Mouse (Mus musculus): ENCODE results near the gene Arpp19. TPM values are rescaled to one million over a fixed set of nuclear protein-coding genes. Genes with fewer than 3 reads are reported as not detected.

The Arpp19 gene
- polyA plus RNA-seq, 1 experiment: 14.0 TPM

DNA sequence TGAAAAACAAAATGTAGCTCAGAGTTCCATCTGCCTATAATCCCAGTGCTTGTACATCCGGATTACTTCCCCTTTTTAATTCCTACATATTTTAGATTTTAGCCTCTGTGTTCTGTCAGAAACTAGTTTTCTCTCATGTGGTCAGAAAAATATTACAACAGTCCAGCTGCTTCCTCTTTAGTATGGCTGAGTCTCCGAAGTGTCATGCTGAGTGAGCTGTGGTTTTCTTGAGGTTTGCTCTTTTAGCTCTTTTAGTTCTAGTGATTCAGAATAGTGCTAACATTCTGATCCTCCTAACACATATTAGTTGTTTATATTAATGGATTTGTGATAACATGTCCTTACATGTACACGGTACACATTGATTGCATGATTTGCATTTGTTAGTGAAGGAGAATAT is 57.3 kb downstream of the Arpp19 start:
- H3K36me3 ChIP-seq (ENCODE audit: control insufficient read depth, insufficient read depth, low read length): no peaks in the 10 kb centered on the region
- no peaks in the 10 kb centered on the region for H3K4me1 ChIP-seq (ENCODE audit: control insufficient read depth, insufficient read depth, low read length)
- no peak overlapping the region for H3K27ac ChIP-seq (ENCODE audit: control insufficient read depth, insufficient read depth, low read depth, low read length)
- TF ChIP-seq CTCF (IDR thresholded peaks at IDR 0.05; ENCODE audit: control insufficient read depth, insufficient read depth, insufficient replicate concordance, low read depth, low read length) (no peak), POLR2A (IDR thresholded peaks at IDR 0.05; ENCODE audit: control insufficient read depth, low read depth, low read length) (no peak)
- no peak overlapping the region for H3K4me3 ChIP-seq (ENCODE audit: control insufficient read depth, low read depth, low read length)
- no peaks in the 10 kb centered on the region for H3K27me3 ChIP-seq (ENCODE audit: control insufficient read depth, insufficient read depth, low read length)

DNA sequence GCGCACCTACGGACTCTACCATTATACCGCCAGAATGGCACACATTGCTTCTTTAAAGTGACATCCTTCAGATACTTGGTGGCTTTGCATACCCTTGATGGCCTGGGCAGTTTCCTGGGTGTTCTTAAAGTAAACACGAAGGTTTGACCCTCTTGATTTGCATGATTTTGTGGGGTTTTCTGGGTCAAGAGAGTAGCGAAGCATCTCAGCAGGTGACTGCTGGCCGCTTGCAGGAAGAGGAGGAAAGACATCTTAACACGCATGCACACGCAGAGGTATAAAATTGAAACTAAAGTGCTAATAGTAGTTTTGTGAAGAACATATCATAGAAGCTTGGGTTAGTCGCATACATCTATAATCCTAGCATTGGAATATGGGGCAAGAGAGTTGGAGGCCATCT is 61.5 kb downstream of the Arpp19 start:
- TF ChIP-seq POLR2A (IDR thresholded peaks at IDR 0.05; ENCODE audit: control insufficient read depth, low read depth, low read length) (no peak), CTCF (IDR thresholded peaks at IDR 0.05; ENCODE audit: control insufficient read depth, insufficient read depth, insufficient replicate concordance, low read depth, low read length) (no peak)

DNA sequence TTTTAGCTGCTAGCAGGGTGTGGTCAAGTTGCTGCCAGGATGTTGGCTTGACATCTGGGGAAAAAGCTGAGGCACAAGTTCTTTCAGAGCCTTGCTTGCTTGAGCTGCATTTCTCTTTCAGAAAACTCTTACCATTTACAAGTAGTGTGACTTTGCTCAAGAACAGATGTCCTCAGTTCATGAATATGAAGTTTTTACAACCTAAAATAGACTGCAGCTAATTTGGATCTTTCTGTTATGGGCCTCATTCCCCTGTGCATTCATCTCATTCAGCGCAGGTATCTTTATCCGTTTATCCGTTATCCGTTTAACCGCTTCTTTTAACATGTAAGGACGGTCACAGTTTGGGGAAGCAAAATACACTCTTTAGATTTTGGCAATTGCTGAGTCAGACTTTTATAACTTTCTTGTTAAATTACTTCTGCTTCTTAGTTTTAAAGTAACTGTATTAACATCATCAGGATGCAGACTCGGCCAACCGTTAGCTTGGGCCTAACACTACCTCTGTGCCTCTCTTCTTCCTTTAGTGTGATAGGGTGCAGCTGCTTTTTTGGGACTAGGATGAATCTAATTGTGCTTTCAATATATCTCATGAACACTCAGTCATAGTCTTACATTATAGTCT is 62.9 kb downstream of the Arpp19 start:
- Histone ChIP-seq H3K27me3 (ENCODE audit: control insufficient read depth, insufficient read depth, low read length) (no peaks in the 10 kb centered on the region), H3K4me3 (ENCODE audit: control insufficient read depth, low read depth, low read length) (no peak overlapping the region), H3K27ac (ENCODE audit: control insufficient read depth, insufficient read depth, low read depth, low read length) (no peak overlapping the region), H3K4me1 (ENCODE audit: control insufficient read depth, insufficient read depth, low read length) (no peaks in the 10 kb centered on the region), H3K36me3 (ENCODE audit: control insufficient read depth, insufficient read depth, low read length) (no peaks in the 10 kb centered on the region)
- no peak for TF ChIP-seq POLR2A (IDR thresholded peaks at IDR 0.05; ENCODE audit: control insufficient read depth, low read depth, low read length)
- no peak for TF ChIP-seq CTCF (IDR thresholded peaks at IDR 0.05; ENCODE audit: control insufficient read depth, insufficient read depth, insufficient replicate concordance, low read depth, low read length)

More for the DNA sequence above, 61.5 kb downstream of the Arpp19 start:
- no peak overlapping the region for H3K4me3 ChIP-seq (ENCODE audit: control insufficient read depth, low read depth, low read length)
- no peaks in the 10 kb centered on the region for H3K4me1 ChIP-seq (ENCODE audit: control insufficient read depth, insufficient read depth, low read length)
- H3K36me3 ChIP-seq (ENCODE audit: control insufficient read depth, insufficient read depth, low read length): no peaks in the 10 kb centered on the region
- H3K27me3 ChIP-seq (ENCODE audit: control insufficient read depth, insufficient read depth, low read length): no peaks in the 10 kb centered on the region
- H3K27ac ChIP-seq (ENCODE audit: control insufficient read depth, insufficient read depth, low read depth, low read length): no peak overlapping the region

DNA sequence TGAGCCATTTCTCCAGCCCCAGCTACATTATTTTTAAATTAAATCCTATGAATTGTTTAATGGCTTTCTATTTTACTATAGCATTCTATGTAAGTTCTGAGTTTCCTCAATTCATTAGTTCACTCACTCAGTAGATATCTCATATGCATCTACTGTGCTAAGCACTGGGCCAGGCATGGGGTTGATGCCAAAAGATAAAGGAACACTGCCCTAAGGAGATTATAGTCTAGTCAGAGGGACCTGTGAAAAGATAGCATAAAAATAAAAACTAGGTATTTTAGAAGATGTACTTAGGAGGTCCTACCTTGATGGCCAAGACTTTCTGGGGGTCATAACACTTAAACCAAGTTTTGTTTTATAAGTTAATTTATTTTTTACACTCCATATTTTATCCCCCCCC is 64.7 kb downstream of the Arpp19 start:
- H3K4me1 ChIP-seq (ENCODE audit: control insufficient read depth, insufficient read depth, low read length): no peaks in the 10 kb centered on the region
- H3K27me3 ChIP-seq (ENCODE audit: control insufficient read depth, insufficient read depth, low read length): no peaks in the 10 kb centered on the region
- no peak overlapping the region for H3K4me3 ChIP-seq (ENCODE audit: control insufficient read depth, low read depth, low read length)
- no peak for TF ChIP-seq POLR2A (IDR thresholded peaks at IDR 0.05; ENCODE audit: control insufficient read depth, low read depth, low read length)
- TF ChIP-seq CTCF (IDR thresholded peaks at IDR 0.05; ENCODE audit: control insufficient read depth, insufficient read depth, insufficient replicate concordance, low read depth, low read length): no peak
- H3K36me3 ChIP-seq (ENCODE audit: control insufficient read depth, insufficient read depth, low read length): no peaks in the 10 kb centered on the region
- no peak overlapping the region for H3K27ac ChIP-seq (ENCODE audit: control insufficient read depth, insufficient read depth, low read depth, low read length)

Other genes with a start within 250 kb of the Arpp19 start
- gene Onecut1, start 175.7 kb upstream of the Arpp19 start, polyA plus RNA-seq (2012; rRNA removed): 0.12 and 0.18 TPM in 2 replicates
- 12.1 and 13.8 TPM in 2 replicates for gene Fam214a, start 84.7 kb upstream of the Arpp19 start, polyA plus RNA-seq (2012; rRNA removed)
- gene Myo5a, start 33.4 kb downstream of the Arpp19 start, polyA plus RNA-seq (2012; rRNA removed): 6.7 and 7.6 TPM in 2 replicates
- 1.3 and 1.6 TPM in 2 replicates for gene Myo5c, start 194.4 kb downstream of the Arpp19 start, polyA plus RNA-seq (2012; rRNA removed)

Measured in testis, adult 2 months (tissue).